Comparison of ENCODE assay signal across 16 mouse cellular contexts in the genomic region with DNA sequence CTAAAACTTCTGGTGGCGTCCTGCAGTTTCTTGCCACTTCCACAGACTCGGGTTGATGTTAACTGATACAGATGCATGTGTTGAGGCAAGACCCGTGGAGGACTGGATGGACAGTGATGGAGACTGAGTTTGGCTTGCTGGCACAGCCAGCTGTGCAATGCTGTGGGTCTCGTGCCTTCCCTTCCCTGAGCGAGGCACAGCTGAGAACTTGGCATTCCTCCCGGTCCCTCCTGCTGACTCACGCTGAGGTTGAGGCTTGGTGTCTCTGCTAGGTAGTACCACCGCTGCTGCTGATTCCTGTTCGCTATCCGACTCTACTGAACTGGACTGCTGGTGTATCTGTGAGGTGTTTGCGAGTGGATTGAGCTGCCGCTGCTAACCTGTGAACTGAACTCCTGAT.
DNase-seq lines count a peak whose midpoint lies in the region; ATAC-seq lines count a peak whose summit lies in the region.
"Had no signal": no experiment of that assay in that cellular context is flagged by ENCODE, and none has a peak within 500 bp of the region (broad histone marks: within the 10 kb centered on the region; RNA-seq: fewer than 3 reads in every experiment).

No protein-coding gene starts in this region.

- peak; percentile 22 for DNase-seq in heart, adult 8-10 months (ENCODE audit: low spot score)
- no peak for DNase-seq in heart, postnatal 25 days (ENCODE audit: low spot score)
- DNase-seq in 3T3-L1 (ENCODE audit: low read depth, low spot score) (peak; percentile 31), MN1 (ENCODE audit: low spot score) (peak; percentile 32)
- DNase-seq in adrenal gland, postnatal 14 days = peak; percentile 84
- DNase-seq in neural tube, embryonic 10.5 days (ENCODE audit: extremely low spot score, low spot score) = no peak
- DNase-seq: cerebellum, adult 18-20 months; cerebellum, postnatal 36 days; liver, embryonic 13.5 days; lung, embryonic 14.5 days; lung, postnatal 4 days; retina, postnatal 1 day had no signal

- ATAC-seq in frontal cortex, adult (ENCODE audit: low TSS enrichment) = no peak
- ATAC-seq: CD4-positive, CD25-positive, alpha-beta regulatory T cell, adult 4 months; forebrain, embryonic 13.5 days; intestine, postnatal 0 days had no signal

- intact Hi-C loops in heart, postnatal 25 days (cut with DNase I) = no loop called here

Comparison
In these comparisons a context has a peak if more than half of its experiments do, and no peak if none do; other contexts are left out.
1. DNase-seq: peak in heart, adult 8-10 months (single experiment), 3T3-L1 (single experiment), MN1 (single experiment) and adrenal gland, postnatal 14 days (single experiment); none in heart, postnatal 25 days (single experiment) and neural tube, embryonic 10.5 days (single experiment).